Mouse (Mus musculus): ENCODE results near the gene Prdm9. TPM values are rescaled to one million over a fixed set of nuclear protein-coding genes. Genes with fewer than 3 reads are reported as not detected.

Prdm9 gene
- total RNA-seq, 2 experiments from 2014 or later, result 1.2 to 2.2 TPM

- intact Hi-C loops (cut with DNase I), result no loop called here
- DNase-seq (ENCODE audit: extremely low spot score in 1 of 2, low spot score in 2 of 2), result peak in 1 of 2 experiments; percentile 44
Observed at GRCm38 (mm10) chr17:15535162-15535800, 28.9 kb downstream of the Prdm9 start.

DNA sequence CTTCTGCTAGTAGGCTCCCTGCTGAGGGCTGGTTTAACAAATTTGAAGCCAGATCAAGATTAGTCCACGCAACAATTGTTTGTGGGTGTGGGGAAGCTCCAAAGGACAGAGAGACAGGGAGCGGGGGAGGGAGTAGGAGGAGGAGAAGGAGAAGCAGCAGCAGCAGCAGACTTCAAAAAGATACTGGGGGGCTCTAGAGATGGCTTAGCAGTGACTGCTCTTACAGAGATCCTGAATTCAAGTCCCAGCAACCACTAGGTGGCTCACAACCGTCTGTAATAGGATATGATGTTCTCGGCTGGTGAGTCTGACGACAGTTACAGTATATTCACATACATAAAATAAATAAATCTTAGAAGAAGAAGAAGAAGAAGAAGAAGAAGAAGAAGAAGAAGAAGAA, 34.0 kb downstream of the Prdm9 start:
- intact Hi-C loops (cut with DNase I), result no loop called here
- DNase-seq (ENCODE audit: extremely low spot score in 1 of 2, low spot score in 2 of 2), result peak; percentile 39 to 57

GRCm38 (mm10) chr17:15528887-15529286, 35.3 kb downstream of the Prdm9 start:
- intact Hi-C loops (cut with DNase I), result loop anchor here (2.0 to 5.0 kb wide), 2 partner anchors 34 to 193 kb away; no protein-coding TSS in a partner anchor
- DNase-seq (ENCODE audit: extremely low spot score in 1 of 2, low spot score in 2 of 2), result no peak

DNA sequence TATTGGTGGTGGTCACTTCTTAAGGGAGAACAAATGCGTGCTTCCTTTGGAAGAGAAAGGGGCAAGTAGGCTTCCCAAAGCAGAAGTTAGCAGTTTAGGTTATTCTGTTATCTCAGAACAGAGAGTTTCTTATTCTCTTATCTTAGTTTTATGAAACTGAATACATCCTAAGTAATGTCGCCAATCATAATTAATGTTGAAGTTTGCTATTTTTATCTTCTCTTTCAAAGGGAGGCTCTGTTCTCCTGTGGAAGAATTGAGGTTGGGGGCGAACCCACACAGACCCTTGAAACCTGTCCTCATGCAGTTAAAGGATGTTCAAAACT, 36.4 kb downstream of the Prdm9 start:
- no peak for DNase-seq (ENCODE audit: extremely low spot score in 1 of 2, low spot score in 2 of 2)

GRCm38 (mm10) chr17:15526986-15527810, 37.0 kb downstream of the Prdm9 start, which contains the start of gene Pdcd2:
Gene Pdcd2 (minus strand): TSS chr17:15527301.
- intact Hi-C loops (cut with DNase I), result loop anchor here (5.0 kb wide), 1 partner anchor 195 kb away; no protein-coding TSS in a partner anchor
- peak; percentile 87 to 97 for DNase-seq (ENCODE audit: extremely low spot score in 1 of 2, low spot score in 2 of 2)

More for the DNA sequence above, 36.4 kb downstream of the Prdm9 start:
- intact Hi-C loops (cut with DNase I), result loop anchor here (2.0 to 5.0 kb wide), 2 partner anchors 35 to 195 kb away; no protein-coding TSS in a partner anchor

GRCm38 (mm10) chr17:15526304-15526703, 37.9 kb downstream of the Prdm9 start:
- DNase-seq (ENCODE audit: extremely low spot score in 1 of 2, low spot score in 2 of 2), result peak in 1 of 2 experiments; percentile 6
- intact Hi-C loops (cut with DNase I), result loop anchor here (5.0 kb wide), 1 partner anchor 196 kb away; no protein-coding TSS in a partner anchor

DNA sequence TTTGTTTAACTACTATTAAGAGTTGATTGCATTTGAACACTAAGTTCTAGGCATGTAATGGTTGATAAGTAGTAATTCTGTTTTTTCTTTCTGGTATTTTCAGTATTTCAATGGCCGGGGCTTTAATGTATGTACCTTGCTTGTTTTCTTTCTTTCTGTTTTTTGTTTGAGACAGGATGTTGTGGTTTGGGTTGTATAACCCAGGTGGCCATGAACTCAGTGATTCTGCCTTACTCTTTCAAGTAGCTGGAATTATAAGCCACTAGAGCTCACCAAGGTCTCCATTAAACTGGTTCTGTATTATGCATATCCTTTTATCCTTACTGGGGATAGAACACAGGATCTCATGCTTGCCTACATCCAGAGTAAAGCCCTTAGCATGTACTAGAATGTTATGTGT, 45.4 kb downstream of the Prdm9 start:
- intact Hi-C loops (cut with DNase I), result no loop called here

GRCm38 (mm10) chr17:15518186-15518585, 46.0 kb downstream of the Prdm9 start:
- intact Hi-C loops (cut with DNase I), result no loop called here
- no peak for DNase-seq (ENCODE audit: extremely low spot score in 1 of 2, low spot score in 2 of 2)

More for the DNA sequence above, 45.4 kb downstream of the Prdm9 start:
- DNase-seq (ENCODE audit: extremely low spot score in 1 of 2, low spot score in 2 of 2), result no peak

DNA sequence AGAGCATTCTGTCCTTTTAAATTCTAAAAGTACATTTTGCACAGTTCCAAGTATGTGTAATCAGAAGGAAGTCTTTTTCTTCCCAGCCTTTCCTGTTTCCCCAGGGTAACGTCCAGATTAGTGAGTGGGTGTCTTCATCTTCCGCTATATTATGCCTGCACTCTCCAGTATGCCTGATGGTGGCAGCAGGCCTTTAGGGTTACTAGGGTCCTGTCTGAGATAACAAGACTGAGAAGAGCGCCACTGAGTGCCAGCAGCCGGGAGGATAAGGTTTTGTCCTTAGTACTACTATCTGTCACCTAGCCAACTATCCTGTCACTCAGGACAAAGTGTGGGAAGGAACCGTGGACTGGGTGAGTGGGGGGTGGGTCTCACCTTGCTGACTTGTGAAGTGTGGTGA, 46.4 kb downstream of the Prdm9 start:
- no peak for DNase-seq (ENCODE audit: extremely low spot score in 1 of 2, low spot score in 2 of 2)
- intact Hi-C loops (cut with DNase I), result no loop called here

- no peak for DNase-seq (ENCODE audit: extremely low spot score in 1 of 2, low spot score in 2 of 2)
- intact Hi-C loops (cut with DNase I), result no loop called here
Observed at GRCm38 (mm10) chr17:15510694-15511093, 53.5 kb downstream of the Prdm9 start.

GRCm38 (mm10) chr17:15499656-15500394, 64.3 kb downstream of the Prdm9 start, which contains the start of the genes Psmb1 and Tbp:
Gene Psmb1 (minus strand): TSS chr17:15499751.
Gene Tbp (plus strand): TSS chr17:15499888.
- peak; percentile 97 to 98 for DNase-seq (ENCODE audit: extremely low spot score in 1 of 2, low spot score in 2 of 2)
- intact Hi-C loops (cut with DNase I), result no loop called here

- peak; percentile 10 to 22 for DNase-seq (ENCODE audit: extremely low spot score in 1 of 2, low spot score in 2 of 2)
- intact Hi-C loops (cut with DNase I), result no loop called here
Observed at GRCm38 (mm10) chr17:15498753-15499113, 65.4 kb downstream of the Prdm9 start.

- peak; percentile 92 to 97 for DNase-seq (ENCODE audit: extremely low spot score in 1 of 2, low spot score in 2 of 2)
- intact Hi-C loops (cut with DNase I), result no loop called here
Observed at GRCm38 (mm10) chr17:15497882-15498752, 66.0 kb downstream of the Prdm9 start.

Other genes with a start within 250 kb of the Prdm9 start
- gene Dll1, start 187.5 kb downstream of the Prdm9 start, total RNA-seq (2021), result 10 to 100 TPM; 10.6 to 12.0 TPM
- 10 to 100 TPM; 33.5 to 35.8 TPM for gene Fam120b, start 168.2 kb downstream of the Prdm9 start, total RNA-seq (2021)
- 100 to 1,000 TPM; 133 to 148 TPM for gene Psmb1, start 64.6 kb downstream of the Prdm9 start, total RNA-seq (2021)
- 10 to 100 TPM; 25.6 to 30.0 TPM for gene Tbp, start 64.5 kb downstream of the Prdm9 start, total RNA-seq (2021)
- 10 to 100 TPM; 15.0 to 17.5 TPM for gene Pdcd2, start 37.1 kb downstream of the Prdm9 start, total RNA-seq (2021)
- 10 to 100 TPM; 18.8 to 23.3 TPM for gene Chd1, start 140.6 kb upstream of the Prdm9 start, total RNA-seq (2021)